Mouse (Mus musculus) limb, embryonic 14.5 days (tissue): Measurements from ENCODE around the gene Izumo1r. TPM values are rescaled to one million over a fixed set of nuclear protein-coding genes. Genes with fewer than 3 reads are reported as not detected.
A peak's percentile ranks its signal among the peaks of the same experiment; 100 is the strongest.

Source experiments
- ATAC-seq: fragments of 200-750 bp; cut with Nextera tagmentation; 2 replicates; pipeline ENCODE4 v1.8.0; 2017; ENCODE audit warnings: low read depth, moderate number of reproducible peaks, moderate TSS enrichment; ENCODE audit not compliant: low FRiP score
- DNase-seq: peaks from one replicate; pipeline ENCODE4 v3.0.0-alpha.2; 2015; ENCODE audit warnings: low spot score
- H3K27ac ChIP-seq: fragments of 300-500 bp; sonication (generic); replicated peaks from 2 replicates; pipeline ENCODE4 v1.5.1; 2014; ENCODE audit warnings: low read depth, mild to moderate bottlenecking, low read length, moderate library complexity, mixed read lengths
- H3K27me3 ChIP-seq: fragments of 300-500 bp; sonication (generic); 2 replicates; pipeline ENCODE4 v1.6.1; 2014; ENCODE audit warnings: low read length, mixed read lengths; ENCODE audit not compliant: control insufficient read depth, insufficient read depth
- H3K36me3 ChIP-seq: fragments of 300-500 bp; sonication (generic); 2 replicates; pipeline ENCODE4 v1.6.1; 2014; ENCODE audit warnings: mild to moderate bottlenecking, low read length, moderate library complexity, mixed read lengths; ENCODE audit not compliant: control insufficient read depth, insufficient read depth
- H3K4me1 ChIP-seq: fragments of 300-500 bp; sonication (generic); 2 replicates; pipeline ENCODE4 v1.6.1; 2014; ENCODE audit warnings: antibody characterized with exemption, low read length, mixed read lengths; ENCODE audit not compliant: control insufficient read depth, insufficient read depth
- H3K4me2 ChIP-seq: fragments of 300-500 bp; sonication (generic); replicated peaks from 2 replicates; pipeline ENCODE4 v1.6.1; 2014; ENCODE audit warnings: low read depth, mild to moderate bottlenecking, low read length, moderate library complexity; ENCODE audit not compliant: severe bottlenecking
- H3K4me3 ChIP-seq: fragments of 300-500 bp; sonication (generic); replicated peaks from 2 replicates; pipeline ENCODE4 v1.5.1; 2014; ENCODE audit warnings: low read length
- H3K9ac ChIP-seq: fragments of 300-500 bp; sonication (generic); 2 replicates; pipeline ENCODE4 v1.6.1; 2014; ENCODE audit warnings: mild to moderate bottlenecking, low read depth, low read length, moderate library complexity; ENCODE audit not compliant: severe bottlenecking
- H3K9me3 ChIP-seq: fragments of 300-500 bp; sonication (generic); 2 replicates; pipeline ENCODE4 v1.6.1; 2016; ENCODE audit warnings: low read length; ENCODE audit not compliant: control insufficient read depth
- POLR2A ChIP-seq: fragments of 200-500 bp; IDR thresholded peaks from 2 replicates; pipeline ENCODE4 v1.8.0; 2012; ENCODE audit warnings: inconsistent platforms, mild to moderate bottlenecking, moderate library complexity, borderline replicate concordance; ENCODE audit not compliant: insufficient read depth, insufficient read length; ENCODE audit errors: extremely low read depth
- WGBS: fragments of 180-500 bp; shearing (Covaris S2); extraction: QIAGEN DNeasy Blood & Tissue Kit; methylation state at CpG from one replicate; pipeline ENCODE4 v1.1.7; 2014; 5-methylcytosine and 5-hydroxymethylcytosine counted together
- polyA plus RNA-seq, 2 experiments: library from polyadenylated mRNA; depleted of rRNA in 1 of 2; stranded (reverse) in 1 of 2; unstranded in 1 of 2; fragments of >200 nt; fragmentation: Nextera tagmentation in 1 of 2; extraction: Ambion mirVana in 1 of 2; gene quantifications; 2 replicates each; pipeline versions ENCODE4 v1.2.1 to v1.2.3; 2012 to 2014

The Izumo1r gene
- polyA plus RNA-seq, 2 experiments: 1.1 TPM; not detected in 1

DNA sequence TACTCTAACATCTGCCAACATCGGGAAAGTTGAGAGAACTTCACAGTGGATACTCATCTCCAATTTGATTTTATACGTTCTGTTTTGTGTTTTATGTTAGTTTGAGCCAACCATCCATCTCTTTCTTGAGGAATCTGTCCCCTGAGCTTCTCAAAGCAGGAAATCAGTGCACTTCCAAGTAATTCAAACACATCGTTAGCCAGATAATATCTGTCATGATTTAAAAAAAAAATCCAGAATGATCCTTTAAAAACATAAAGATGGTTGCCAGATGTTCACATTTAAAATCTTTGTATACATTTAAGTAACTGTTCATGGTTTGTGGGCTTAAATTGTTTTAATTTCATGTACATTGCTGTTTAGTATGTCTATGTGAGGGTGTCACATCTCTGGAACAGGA lies 2.2 kb upstream of the Izumo1r start:
- no peaks in the 10 kb centered on the region for H3K27me3 ChIP-seq
- no peak for TF ChIP-seq POLR2A
- H3K4me1 ChIP-seq: peaks cover 12% of the 10 kb centered on the region
- no peaks in the 10 kb centered on the region for H3K36me3 ChIP-seq
- H3K9ac ChIP-seq: no peak overlapping the region
- no peak overlapping the region for H3K4me3 ChIP-seq
- H3K4me2 ChIP-seq: no peak overlapping the region
- DNase-seq (peak; percentile 52), ATAC-seq (no peak)
- H3K27ac ChIP-seq: no peak overlapping the region
- no peaks in the 10 kb centered on the region for H3K9me3 ChIP-seq
- WGBS: 35% methylated on average over 3 of the region's 3 CpGs

DNA sequence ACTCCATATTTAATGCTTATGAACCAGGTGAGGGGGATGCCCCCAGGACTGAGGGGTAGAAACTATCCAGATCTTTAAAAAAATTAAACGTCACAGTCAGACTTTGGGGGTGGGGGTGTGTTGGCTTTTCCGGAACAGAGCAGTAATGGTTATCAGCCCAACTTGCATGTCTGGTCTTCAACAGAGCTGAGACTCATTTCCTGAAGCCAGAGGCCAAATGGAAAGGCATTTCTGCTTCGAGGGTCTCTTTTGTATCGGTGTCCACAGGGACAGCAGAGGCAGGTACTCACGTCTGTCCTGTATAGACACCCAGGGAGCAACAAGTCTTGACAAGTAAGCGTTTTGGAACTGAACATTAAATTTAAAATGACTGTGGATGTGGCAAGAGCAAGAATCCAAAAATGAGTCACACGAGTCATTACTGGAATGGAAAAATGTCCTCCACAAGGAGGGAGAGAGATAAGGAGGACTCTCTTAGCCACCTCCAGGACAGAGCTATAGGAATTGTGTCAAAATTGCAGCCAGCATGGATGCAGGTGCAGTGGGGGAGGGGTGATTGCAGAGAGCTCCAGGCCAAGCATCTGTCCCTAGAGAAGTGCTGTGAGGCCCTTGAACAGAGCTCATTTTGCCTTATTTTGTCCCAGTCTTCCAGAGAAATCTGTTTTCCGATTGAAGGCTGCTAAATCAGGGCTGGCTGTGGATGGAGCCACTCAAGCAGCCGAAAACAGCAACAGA lies 1.2 kb upstream of the Izumo1r start:
- Histone ChIP-seq H3K27me3 (no peaks in the 10 kb centered on the region), H3K4me2 (no peak overlapping the region), H3K9ac (no peak overlapping the region), H3K4me3 (no peak overlapping the region), H3K36me3 (no peaks in the 10 kb centered on the region), H3K27ac (no peak overlapping the region), H3K9me3 (no peaks in the 10 kb centered on the region), H3K4me1 (peaks cover 12% of the 10 kb centered on the region)
- ATAC-seq: peak; percentile 70
- DNase-seq: peak; percentile 60
- 27% methylated on average over 9 of the region's 9 CpGs for WGBS
- TF ChIP-seq POLR2A: no peak

- H3K4me2 ChIP-seq: no peak overlapping the region
- H3K4me3 ChIP-seq: no peak overlapping the region
- no peak for ATAC-seq
Observed at GRCm38 (mm10) chr9:14903006-14903405, 743 bp downstream of the Izumo1r start.

DNA sequence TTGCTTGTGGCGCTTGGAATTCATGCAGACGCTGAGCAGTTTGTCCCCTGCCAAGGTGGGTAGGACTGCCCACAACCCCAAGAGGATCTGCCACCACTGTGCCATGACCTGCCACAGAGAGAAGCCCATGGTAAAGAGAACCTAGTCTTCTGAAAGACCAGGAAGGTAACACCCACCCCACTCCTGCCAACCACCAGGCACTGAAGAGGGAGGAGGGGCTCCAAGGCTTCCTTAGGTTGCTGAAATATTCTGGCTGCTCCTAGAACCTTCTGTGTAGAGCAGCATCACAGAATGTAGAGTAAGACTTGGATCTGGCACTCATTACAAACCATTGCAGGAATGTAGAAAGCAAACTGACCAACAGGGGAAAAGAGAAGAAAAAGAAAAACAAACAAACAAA lies 1.3 kb downstream of the Izumo1r start:
- H3K9me3 ChIP-seq: no peaks in the 10 kb centered on the region
- no peak for TF ChIP-seq POLR2A
- WGBS: 82% methylated on average over 2 of the region's 2 CpGs
- H3K9ac ChIP-seq: no peak overlapping the region
- no peak overlapping the region for H3K4me3 ChIP-seq
- peaks cover 13% of the 10 kb centered on the region for H3K4me1 ChIP-seq
- no peak for DNase-seq
- no peaks in the 10 kb centered on the region for H3K27me3 ChIP-seq
- H3K4me2 ChIP-seq: no peak overlapping the region
- no peaks in the 10 kb centered on the region for H3K36me3 ChIP-seq
- ATAC-seq: no peak
- H3K27ac ChIP-seq: no peak overlapping the region

More at GRCm38 (mm10) chr9:14903006-14903405, 743 bp downstream of the Izumo1r start:
- no peak overlapping the region for H3K27ac ChIP-seq
- no peak for DNase-seq
- H3K27me3 ChIP-seq: no peaks in the 10 kb centered on the region
- TF ChIP-seq POLR2A: no peak
- 84% methylated on average over 3 of the region's 3 CpGs for WGBS
- H3K36me3 ChIP-seq: no peaks in the 10 kb centered on the region
- H3K9me3 ChIP-seq: no peaks in the 10 kb centered on the region
- peaks cover 12% of the 10 kb centered on the region for H3K4me1 ChIP-seq
- no peak overlapping the region for H3K9ac ChIP-seq

GRCm38 (mm10) chr9:14901757-14902156 lies 2.0 kb downstream of the Izumo1r start:
- Histone ChIP-seq H3K36me3 (no peaks in the 10 kb centered on the region), H3K27ac (no peak overlapping the region), H3K4me3 (no peak overlapping the region), H3K9me3 (no peaks in the 10 kb centered on the region), H3K9ac (no peak overlapping the region), H3K27me3 (no peaks in the 10 kb centered on the region), H3K4me2 (no peak overlapping the region), H3K4me1 (peaks cover 19% of the 10 kb centered on the region)
- ATAC-seq (no peak), DNase-seq (no peak)
- 68% methylated on average over 7 of the region's 7 CpGs for WGBS
- no peak for TF ChIP-seq POLR2A
